Mouse (Mus musculus): ENCODE measurements at regions not wholly inside any gene's neighbourhood (a gene's known extent, or its start where the extent isn't known, plus 50 kb on each side); places are given as distances from the start of the nearest gene placed in this dataset.

DNA sequence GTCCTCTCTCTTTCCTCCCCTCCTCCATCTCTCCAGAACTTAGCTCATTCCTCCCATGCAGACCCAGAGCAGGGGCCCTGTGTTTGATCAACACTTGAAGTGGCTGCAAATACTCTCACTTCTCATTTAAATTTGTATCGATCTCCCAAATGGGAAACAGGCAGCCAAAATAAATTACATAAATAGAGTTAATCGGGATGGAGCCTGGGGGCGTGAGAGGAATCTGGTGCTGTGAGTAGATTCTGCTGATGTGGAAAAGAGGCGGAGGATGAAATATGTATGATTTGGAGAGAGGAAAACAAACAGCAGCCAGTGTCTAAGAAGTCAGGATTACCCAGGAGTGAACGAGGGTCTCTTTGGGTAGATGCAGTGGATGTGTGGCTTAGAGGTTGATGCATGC lies 121.6 kb upstream of the Xylt1 start:
- Histone ChIP-seq H3K4me1 (no peaks in the 10 kb centered on the region), H3K4me2 (no peak overlapping the region), H3K9me3 (no peaks in the 10 kb centered on the region), H3K27me3 (replicated peaks) (no peaks in the 10 kb centered on the region), H3K9ac (no peak overlapping the region), H3K36me3 (no peaks in the 10 kb centered on the region), H3K27ac (0 out of 2 replicates have a peak overlapping the region, but pooled peaks have one; percentile 3), H3K4me3 (replicated peaks) (no peak overlapping the region)
- no peak for ATAC-seq (ENCODE audit: insufficient read depth, low FRiP score, low read depth)
- WGBS: 49% methylated on average over 5 of the region's 5 CpGs

DNA sequence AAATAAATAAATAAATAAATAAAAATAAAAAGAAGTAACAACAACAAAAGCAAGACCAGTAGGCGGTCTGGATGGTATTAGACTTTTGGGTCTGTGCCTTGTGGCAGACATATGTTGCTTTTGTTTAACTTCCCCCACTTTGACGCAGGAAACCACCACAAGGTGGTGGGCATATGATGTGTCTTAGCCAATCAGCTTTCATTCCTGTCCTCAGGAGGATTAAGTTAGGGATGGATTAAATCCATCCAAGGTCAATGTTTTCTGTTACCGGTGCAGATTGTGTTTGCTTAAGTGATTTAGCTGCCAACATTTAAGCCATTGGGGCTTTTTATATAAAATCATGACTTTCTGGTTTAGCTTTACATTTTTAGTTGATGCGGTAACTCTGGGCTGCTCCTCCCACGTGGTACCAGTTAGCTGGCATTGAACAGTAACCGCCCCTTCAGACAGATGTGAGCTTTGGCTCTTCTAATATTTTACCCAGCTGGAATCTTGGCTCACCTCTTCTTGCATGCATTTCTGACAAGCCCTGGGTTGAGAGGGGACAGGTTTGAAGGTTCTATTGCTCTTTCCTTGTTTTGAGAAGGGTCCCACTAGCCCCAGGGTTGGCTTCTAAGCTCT lies 121.0 kb upstream of the Xylt1 start:
- Histone ChIP-seq H3K4me3 (replicated peaks) (no peak overlapping the region), H3K27ac (no peak overlapping the region), H3K4me2 (no peak overlapping the region), H3K36me3 (no peaks in the 10 kb centered on the region), H3K27me3 (replicated peaks) (no peaks in the 10 kb centered on the region), H3K4me1 (no peaks in the 10 kb centered on the region), H3K9me3 (no peaks in the 10 kb centered on the region), H3K9ac (no peak overlapping the region)
- WGBS: 61% methylated on average over 6 of the region's 6 CpGs
- ATAC-seq (ENCODE audit: insufficient read depth, low FRiP score, low read depth): no peak

DNA sequence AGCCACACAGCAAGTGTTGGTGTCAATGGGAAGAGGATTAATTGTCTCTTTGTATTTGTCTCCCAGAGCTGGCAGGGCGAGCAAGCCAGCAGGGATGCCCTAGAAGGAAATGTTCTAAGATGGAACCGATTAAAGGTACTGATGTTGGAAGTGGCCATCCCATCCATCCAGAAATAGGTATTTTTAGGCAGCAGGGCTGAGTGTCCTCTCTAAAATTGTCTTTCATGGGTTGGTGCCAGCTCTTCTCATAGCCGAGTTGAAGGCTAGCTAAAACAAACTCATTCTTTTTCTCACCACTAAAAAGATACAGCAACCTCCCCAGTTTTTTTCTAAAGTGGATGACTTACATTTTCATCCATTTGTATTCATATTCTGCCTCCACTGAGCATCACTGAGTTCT lies 120.2 kb upstream of the Xylt1 start:
- Histone ChIP-seq H3K9me3 (no peaks in the 10 kb centered on the region), H3K9ac (no peak overlapping the region), H3K4me2 (no peak overlapping the region), H3K4me3 (replicated peaks) (no peak overlapping the region), H3K36me3 (no peaks in the 10 kb centered on the region), H3K27ac (no peak overlapping the region), H3K4me1 (no peaks in the 10 kb centered on the region), H3K27me3 (replicated peaks) (no peaks in the 10 kb centered on the region)
- WGBS: 65% methylated on average over 3 of the region's 3 CpGs
- ATAC-seq (ENCODE audit: insufficient read depth, low FRiP score, low read depth): no peak

DNA sequence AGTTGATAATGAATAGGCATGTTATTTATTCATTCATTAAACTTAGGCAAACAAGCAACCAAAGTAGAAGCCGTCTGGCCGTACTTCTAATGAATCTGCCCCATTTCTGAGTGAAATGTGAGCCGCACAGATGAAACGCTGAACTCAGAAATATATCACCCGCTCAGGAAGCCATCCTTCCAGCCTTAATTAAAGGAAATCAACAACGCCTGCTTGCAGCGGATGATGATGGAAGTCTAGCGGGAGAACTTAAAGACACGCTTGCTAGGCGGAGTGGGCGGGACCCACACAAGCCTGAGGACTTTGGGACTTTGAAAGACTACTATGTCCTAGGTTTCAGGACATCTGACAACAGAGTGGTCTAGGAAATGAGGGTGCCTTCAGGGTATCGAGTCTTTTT lies 117.7 kb upstream of the Xylt1 start:
- WGBS: 84% methylated on average over 12 of the region's 12 CpGs

DNA sequence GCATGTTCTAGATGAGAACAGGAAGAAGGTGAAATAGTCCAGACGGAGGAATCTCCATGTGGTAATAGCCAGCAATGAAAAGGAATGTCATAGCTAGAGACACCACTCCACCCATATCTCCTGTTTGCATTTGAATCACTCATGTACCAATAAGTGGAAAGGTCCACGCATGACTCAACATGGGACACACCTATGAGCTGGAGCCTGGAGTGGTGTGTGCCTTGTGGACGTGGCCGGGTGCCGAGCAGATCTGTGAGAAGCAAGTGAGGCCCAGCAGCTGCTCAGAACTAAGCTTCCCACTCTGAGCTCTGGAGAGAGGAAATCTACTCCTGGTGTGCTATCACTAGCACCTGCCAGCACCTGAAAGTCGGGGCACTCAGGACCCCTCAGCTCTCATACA lies 116.4 kb upstream of the Xylt1 start:
- H3K27me3 ChIP-seq (replicated peaks): no peaks in the 10 kb centered on the region
- 70% methylated on average over 6 of the region's 6 CpGs for WGBS
- H3K27ac ChIP-seq: no peak overlapping the region
- H3K4me3 ChIP-seq (replicated peaks): no peak overlapping the region
- peak; percentile 47; the same call in 1 of the 2 replicates for ATAC-seq (ENCODE audit: insufficient read depth, low FRiP score, low read depth)
- no peaks in the 10 kb centered on the region for H3K36me3 ChIP-seq
- H3K9me3 ChIP-seq: no peaks in the 10 kb centered on the region
- no peak overlapping the region for H3K4me2 ChIP-seq
- no peaks in the 10 kb centered on the region for H3K4me1 ChIP-seq
- no peak overlapping the region for H3K9ac ChIP-seq

More for the DNA sequence above, 117.7 kb upstream of the Xylt1 start:
- ATAC-seq (ENCODE audit: insufficient read depth, low FRiP score, low read depth): no peak
- Histone ChIP-seq H3K27ac (no peak overlapping the region), H3K4me2 (no peak overlapping the region), H3K9ac (no peak overlapping the region), H3K27me3 (replicated peaks) (no peaks in the 10 kb centered on the region), H3K4me1 (no peaks in the 10 kb centered on the region), H3K9me3 (no peaks in the 10 kb centered on the region), H3K4me3 (replicated peaks) (no peak overlapping the region), H3K36me3 (no peaks in the 10 kb centered on the region)

DNA sequence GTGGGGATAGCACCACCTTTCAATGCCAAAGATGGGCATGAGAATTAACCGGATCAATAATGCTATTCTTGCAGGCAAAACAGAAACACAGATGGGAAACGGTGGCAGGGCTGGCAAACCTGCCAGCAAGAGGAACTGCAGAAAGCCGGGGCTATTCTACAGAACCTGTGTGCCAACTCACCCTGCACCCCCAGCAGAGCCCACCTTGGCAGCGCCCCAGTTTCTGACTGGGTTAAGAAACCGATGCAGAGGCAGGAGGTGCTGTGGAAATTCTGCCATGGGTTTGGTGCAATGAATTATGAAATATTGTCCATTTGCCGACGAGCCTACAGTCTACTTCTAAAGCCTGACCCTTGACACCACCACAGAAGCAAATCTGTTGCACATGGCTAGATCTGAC lies 112.7 kb upstream of the Xylt1 start:
- Histone ChIP-seq H3K4me1 (no peaks in the 10 kb centered on the region), H3K4me3 (replicated peaks) (no peak overlapping the region), H3K27me3 (replicated peaks) (no peaks in the 10 kb centered on the region), H3K9me3 (no peaks in the 10 kb centered on the region), H3K9ac (no peak overlapping the region), H3K4me2 (no peak overlapping the region), H3K27ac (no peak overlapping the region), H3K36me3 (no peaks in the 10 kb centered on the region)
- no peak for ATAC-seq (ENCODE audit: insufficient read depth, low FRiP score, low read depth)
- WGBS: 89% methylated on average over 7 of the region's 7 CpGs

DNA sequence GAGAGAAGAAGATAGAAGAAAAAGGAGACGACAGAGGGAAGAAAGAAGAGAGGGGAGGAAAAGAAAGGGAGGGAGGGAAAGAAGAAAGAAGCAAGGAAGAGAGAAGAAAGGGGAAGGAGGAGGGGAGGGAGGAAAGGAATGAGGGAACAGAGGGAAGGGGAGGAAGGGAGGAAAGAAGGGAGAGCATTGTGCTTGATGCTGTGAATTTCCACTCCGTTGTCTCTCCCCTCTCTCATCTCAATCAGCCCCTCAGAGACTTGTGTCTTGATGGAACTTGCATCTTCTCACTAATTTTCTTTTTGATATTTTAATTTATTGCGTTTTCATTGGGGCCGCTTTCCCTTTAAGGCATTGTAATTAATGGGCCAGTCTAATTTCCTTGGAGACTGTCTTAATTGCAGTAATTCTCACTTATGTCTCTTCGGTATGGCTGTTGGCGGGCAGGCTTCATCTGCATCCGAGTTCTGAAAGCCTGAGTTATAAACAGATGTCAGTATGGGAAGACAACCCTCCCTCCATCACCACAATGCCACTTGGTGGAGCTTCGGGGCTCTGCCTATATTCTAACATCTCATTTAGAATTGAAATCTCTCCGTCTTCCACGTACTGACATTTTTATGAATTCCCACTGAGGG lies 111.4 kb upstream of the Xylt1 start:
- ATAC-seq (ENCODE audit: insufficient read depth, low FRiP score, low read depth): no peak

DNA sequence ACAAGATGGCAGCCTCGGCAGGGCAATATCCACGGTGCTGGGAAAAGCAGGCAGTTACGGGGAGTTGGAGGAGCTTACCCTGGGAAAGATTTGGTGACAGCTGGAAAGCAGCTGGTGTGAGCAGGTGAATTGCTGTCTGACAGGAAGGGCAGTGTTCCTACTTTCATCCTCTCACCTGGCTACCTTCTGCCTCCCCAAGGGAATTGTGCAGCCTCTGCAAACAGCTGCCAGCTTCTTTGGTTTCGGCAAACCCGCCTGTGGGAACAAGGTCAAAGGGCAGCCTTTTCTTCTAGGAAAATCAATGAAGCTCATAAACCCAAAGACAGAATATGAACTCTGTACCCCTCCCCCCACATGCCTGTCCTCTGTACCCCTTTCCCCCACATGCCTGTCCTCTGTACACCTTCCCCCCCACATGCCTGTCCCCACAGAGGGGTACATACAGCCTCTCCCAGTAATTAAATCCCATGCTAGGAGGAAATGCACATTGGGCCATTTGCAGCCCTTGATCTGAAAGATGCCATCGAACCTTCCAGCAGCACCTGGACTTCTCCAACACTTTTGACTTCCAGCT lies 102.3 kb upstream of the Xylt1 start:
- ATAC-seq (ENCODE audit: insufficient read depth, low FRiP score, low read depth): no peak; the same call in 1 of the 2 replicates
- 51% methylated on average over 6 of the region's 6 CpGs for WGBS
- H3K36me3 ChIP-seq: no peaks in the 10 kb centered on the region
- no peak overlapping the region for H3K4me2 ChIP-seq
- 0 out of 2 replicates have a peak, but pooled peaks cover 4% of the 10 kb centered on the region for H3K4me1 ChIP-seq
- no peak overlapping the region for H3K4me3 ChIP-seq (replicated peaks)
- no peaks in the 10 kb centered on the region for H3K27me3 ChIP-seq (replicated peaks)
- no peaks in the 10 kb centered on the region for H3K9me3 ChIP-seq
- no peak overlapping the region for H3K27ac ChIP-seq
- no peak overlapping the region for H3K9ac ChIP-seq

More for the DNA sequence above, 111.4 kb upstream of the Xylt1 start:
- H3K4me3 ChIP-seq (replicated peaks): no peak overlapping the region
- H3K9me3 ChIP-seq: no peaks in the 10 kb centered on the region
- H3K36me3 ChIP-seq: no peaks in the 10 kb centered on the region
- H3K9ac ChIP-seq: no peak overlapping the region
- no peaks in the 10 kb centered on the region for H3K4me1 ChIP-seq
- H3K4me2 ChIP-seq: no peak overlapping the region
- H3K27me3 ChIP-seq (replicated peaks): no peaks in the 10 kb centered on the region
- 71% methylated on average over 10 of the region's 10 CpGs for WGBS
- H3K27ac ChIP-seq: no peak overlapping the region

DNA sequence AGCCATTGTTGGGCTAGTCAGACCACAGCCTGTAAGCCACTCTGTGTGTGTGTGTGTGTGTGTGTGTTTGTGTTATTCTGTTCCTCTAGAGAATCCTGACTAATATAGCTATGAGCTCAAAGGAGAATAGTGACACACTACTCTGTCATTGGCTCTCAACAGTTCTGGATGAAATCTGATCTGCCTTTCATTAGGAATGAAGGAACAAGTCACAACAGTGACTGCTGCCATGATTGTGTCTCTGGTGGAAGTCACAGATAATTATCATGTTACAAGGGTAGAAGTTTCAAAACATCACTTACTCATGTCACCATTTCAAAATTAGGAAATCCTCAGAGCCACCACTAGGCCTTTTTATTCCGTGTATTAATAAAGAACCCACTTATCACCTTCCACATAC lies 98.6 kb upstream of the Xylt1 start:
- H3K9me3 ChIP-seq: no peaks in the 10 kb centered on the region
- 0 out of 2 replicates have a peak, but pooled peaks cover 4% of the 10 kb centered on the region for H3K4me1 ChIP-seq
- no peak overlapping the region for H3K27ac ChIP-seq
- no peak overlapping the region for H3K4me3 ChIP-seq (replicated peaks)
- no peaks in the 10 kb centered on the region for H3K36me3 ChIP-seq
- no peak overlapping the region for H3K9ac ChIP-seq
- no peak for ATAC-seq (ENCODE audit: insufficient read depth, low FRiP score, low read depth)
- no peak overlapping the region for H3K4me2 ChIP-seq
- no peaks in the 10 kb centered on the region for H3K27me3 ChIP-seq (replicated peaks)
- 79% methylated on average over 1 of the region's 1 CpGs for WGBS

DNA sequence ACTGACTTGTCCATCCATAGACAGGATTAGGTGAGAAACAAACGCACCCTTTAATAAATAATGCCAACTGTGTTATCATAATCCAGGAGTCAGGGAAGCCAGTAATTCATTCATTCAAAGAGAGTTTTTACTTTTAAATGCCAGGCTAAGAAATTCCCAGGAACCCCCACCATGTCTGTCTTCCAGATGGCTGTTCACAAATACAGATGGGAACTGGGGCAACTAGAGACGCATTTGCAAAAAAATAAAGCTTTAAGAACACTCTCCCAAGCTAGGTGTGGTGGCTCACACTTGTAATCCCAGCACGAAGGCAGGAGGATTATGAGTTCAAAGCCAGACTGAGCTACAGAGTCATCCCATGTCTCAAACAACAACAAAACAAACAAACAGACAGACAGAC lies 95.6 kb upstream of the Xylt1 start:
- ATAC-seq (ENCODE audit: insufficient read depth, low FRiP score, low read depth): no peak
- 69% methylated on average over 3 of the region's 3 CpGs for WGBS
- Histone ChIP-seq H3K9ac (no peak overlapping the region), H3K4me1 (no peaks in the 10 kb centered on the region), H3K4me2 (no peak overlapping the region), H3K4me3 (replicated peaks) (no peak overlapping the region), H3K36me3 (no peaks in the 10 kb centered on the region), H3K9me3 (no peaks in the 10 kb centered on the region), H3K27me3 (replicated peaks) (no peaks in the 10 kb centered on the region), H3K27ac (no peak overlapping the region; the same call in 1 of the 2 replicates)

DNA sequence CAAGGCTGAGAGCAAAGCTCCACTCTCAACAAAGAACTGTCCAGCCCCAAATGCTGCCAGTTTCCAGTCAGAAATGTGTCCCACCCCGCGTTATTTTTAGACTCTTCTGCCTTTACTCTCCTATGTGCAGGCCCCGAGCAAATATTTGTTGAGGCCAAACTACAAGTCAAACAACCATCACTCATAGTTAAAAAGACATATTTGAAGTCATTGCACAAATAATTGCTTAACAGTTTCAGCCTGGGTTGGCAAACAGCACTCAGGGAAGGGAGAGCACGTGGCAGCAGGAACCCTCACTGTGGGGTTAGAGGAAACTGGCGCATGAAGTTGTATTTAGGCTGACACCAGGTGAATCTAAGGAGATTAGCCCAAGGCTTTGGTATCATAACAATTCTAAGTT lies 94.8 kb upstream of the Xylt1 start:
- Histone ChIP-seq H3K9me3 (no peaks in the 10 kb centered on the region), H3K36me3 (no peaks in the 10 kb centered on the region), H3K27ac (no peak overlapping the region; the same call in 1 of the 2 replicates), H3K4me1 (no peaks in the 10 kb centered on the region), H3K9ac (no peak overlapping the region), H3K4me2 (no peak overlapping the region), H3K4me3 (replicated peaks) (no peak overlapping the region), H3K27me3 (replicated peaks) (no peaks in the 10 kb centered on the region)
- peak; percentile 83 for ATAC-seq (ENCODE audit: insufficient read depth, low FRiP score, low read depth)
- WGBS: 46% methylated on average over 5 of the region's 5 CpGs

DNA sequence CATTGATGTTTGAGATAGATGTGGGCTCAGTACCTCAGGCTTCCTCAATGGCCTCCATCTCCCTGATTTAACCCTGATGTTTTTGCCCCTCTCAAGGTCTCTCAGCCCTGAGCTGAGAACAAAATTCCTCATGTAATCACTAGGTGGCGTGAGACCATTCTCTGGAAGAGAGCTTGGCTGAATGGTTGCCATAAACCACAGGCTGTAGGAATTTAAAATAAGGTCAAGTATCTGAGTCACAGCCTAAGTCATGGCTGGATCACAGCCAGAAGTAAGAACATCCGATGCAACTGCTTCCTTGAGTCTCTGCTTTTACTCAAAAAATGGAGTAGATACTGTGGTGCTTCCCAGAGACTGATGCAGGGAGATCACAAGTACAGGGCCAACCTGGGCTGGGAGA lies 77.1 kb upstream of the Xylt1 start:
- WGBS: 26% methylated on average over 2 of the region's 2 CpGs
- H3K27me3 ChIP-seq (replicated peaks): peaks cover 6% of the 10 kb centered on the region; the same call in 1 of the 2 replicates
- H3K9me3 ChIP-seq: no peaks in the 10 kb centered on the region
- H3K36me3 ChIP-seq: no peaks in the 10 kb centered on the region
- H3K4me2 ChIP-seq: no peak overlapping the region
- H3K4me3 ChIP-seq (replicated peaks): no peak overlapping the region
- H3K27ac ChIP-seq: no peak overlapping the region
- H3K4me1 ChIP-seq: no peaks in the 10 kb centered on the region
- no peak overlapping the region for H3K9ac ChIP-seq
- no peak for ATAC-seq (ENCODE audit: insufficient read depth, low FRiP score, low read depth)
